Mouse (Mus musculus): ENCODE measurements at regions not wholly inside any gene's neighbourhood (a gene's known extent, or its start where the extent isn't known, plus 50 kb on each side); places are given as distances from the start of the nearest gene placed in this dataset.

DNA sequence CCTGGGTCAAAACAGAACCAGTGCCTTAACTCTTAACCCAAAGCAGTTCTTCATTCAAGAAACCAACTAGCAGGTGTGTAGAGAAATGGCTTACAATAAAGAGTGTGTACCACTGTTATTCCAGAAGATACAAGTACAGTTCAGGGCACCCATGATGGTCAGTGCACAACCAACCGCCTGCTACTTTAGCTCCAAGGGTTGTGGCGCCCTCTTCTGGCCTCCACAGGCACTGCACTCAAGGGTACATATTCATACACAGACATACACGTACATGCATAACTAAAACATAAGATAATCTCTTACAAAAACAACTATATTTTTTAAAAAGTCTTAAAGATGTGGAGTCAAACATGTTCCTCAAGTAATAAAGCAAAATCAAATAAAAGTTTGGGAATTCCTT lies 65.9 kb upstream of the Peli2 start:
- peak; percentile 58 for DNase-seq (ENCODE audit: low read depth, low spot score)

DNA sequence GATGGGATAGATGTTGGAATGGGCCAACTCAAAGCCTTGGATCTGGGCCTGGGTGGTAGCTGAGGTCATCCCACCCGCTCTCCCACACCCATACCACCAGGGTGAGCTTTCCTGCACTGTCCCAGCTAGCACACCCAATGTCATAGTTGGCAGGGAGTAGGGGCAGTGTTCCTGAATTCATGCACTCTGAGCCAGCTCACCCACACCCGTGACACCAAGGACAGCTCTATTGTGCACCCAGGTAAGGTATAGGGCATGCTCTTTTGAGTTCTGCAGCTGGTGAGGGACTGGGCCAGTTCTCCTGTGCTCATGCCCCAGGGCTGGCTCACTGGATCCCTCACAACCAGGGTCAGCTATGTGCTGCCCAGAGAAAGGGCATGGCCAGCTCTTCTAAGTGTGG lies 64.8 kb upstream of the Peli2 start:
- no peak for DNase-seq (ENCODE audit: low read depth, low spot score)

DNA sequence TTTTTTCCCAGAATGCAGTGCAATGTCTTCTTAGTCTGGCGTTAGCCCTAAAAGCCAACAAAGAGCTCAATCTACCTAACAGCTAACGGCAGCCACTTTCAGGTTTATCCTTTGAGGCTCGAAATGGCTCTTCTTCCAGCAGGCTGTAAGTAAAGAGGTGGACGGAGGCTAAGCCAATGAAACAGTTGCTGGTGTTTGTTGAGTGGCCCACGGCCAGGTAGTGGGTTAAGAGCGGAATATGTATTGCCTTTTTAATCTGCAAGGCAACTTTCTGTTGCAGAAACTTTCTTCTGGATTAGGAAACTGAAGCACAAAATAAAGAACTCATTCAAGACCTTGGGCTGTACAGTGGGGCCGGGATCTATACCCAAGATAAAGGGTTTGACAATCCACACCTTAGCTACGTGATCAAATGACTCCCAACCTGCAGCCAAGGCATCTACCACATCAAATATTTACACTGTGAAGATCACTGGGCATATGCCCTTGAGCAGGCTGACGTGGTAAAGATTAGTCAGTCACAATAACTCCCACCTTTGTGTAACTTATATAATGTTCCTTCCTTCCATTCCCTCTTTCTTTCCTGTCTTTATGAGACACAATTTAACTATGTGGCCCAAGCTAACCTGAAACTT lies 62.3 kb upstream of the Peli2 start:
- no peak for DNase-seq (ENCODE audit: low read depth, low spot score)

DNA sequence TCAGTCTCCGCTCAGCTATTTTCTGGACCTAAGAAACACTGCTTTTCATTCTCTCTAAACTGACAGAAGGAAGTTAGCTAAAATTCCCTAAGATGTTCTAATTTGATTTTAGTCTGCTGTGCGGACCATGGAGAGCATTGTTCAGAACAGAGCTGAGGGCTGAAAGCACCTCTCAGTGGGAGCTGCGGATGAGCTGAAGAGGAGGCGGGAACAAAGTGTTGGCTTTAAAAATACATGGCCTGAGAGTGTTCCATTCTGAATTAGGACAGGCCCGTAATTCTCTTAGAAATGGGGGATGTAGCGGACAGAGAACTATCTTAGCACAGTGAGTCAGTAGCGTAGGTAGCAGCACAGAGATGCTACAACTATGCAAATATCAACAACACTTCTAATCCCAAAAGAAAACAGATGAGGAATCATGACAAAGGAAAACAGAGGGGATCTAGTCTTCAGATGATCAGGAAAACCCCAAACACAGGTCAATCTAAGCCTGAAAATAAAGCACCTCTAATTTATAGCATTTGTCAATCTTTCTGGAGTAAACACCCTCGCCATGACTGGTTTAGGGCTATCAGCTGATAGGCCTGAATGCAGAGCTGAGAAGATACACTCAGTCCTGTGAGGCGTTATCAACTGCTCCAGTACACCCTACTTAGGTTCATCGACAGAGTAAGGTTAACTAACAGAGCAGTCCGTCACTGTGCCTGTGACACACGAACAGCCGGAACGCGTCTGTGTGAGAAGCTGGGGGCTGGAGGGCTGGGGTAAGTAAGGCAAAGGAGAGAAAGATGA lies 60.8 kb upstream of the Peli2 start:
- no peak for DNase-seq (ENCODE audit: low read depth, low spot score)

DNA sequence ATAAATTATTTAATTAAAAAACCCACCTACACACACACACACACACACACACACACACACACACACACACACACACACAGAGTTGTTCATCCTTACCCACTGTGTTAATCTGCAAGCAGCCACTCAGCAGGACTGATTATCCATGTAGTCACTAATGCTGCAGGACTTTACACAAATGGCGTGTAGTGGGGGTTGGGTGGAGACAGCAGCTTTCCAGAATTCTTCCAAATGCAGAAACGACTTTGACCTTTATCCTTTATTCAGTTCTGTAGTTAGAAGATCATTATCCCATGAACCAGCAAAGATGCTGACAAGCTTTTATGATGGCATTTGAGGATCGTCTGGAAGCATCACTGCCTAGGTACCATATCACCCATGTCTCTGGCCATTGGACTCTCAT lies 52.0 kb upstream of the Peli2 start:
- DNase-seq (ENCODE audit: low read depth, low spot score) = no peak

Data from ES-CJ7 (cell line).